Mouse (Mus musculus): ENCODE measurements around the gene Gpr18.

Gene Gpr18

DNA sequence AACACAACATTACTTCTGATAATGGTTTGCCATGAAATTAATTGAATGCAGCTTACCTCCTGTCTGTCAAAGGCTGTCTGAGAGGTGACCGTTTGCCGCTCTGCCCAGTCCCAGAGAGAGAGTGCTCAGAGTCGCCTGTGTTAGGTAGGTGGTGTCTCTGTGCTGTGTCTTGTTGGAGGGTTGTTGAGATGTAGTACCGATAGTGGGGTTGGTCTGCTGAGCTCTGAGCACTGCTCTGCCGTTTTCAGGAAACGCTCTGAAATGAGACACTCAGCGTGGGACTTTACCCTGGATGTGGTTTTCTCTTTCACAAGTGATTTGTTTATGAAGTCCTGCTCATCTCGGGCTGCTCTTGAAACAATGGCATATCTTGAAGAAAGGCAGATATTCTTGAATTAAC is at the start of gene Gpr18:
Gene Gpr18 (minus strand): TSS at position 161 of the 400 bp plus-strand sequence.
- no peak for DNase-seq

DNA sequence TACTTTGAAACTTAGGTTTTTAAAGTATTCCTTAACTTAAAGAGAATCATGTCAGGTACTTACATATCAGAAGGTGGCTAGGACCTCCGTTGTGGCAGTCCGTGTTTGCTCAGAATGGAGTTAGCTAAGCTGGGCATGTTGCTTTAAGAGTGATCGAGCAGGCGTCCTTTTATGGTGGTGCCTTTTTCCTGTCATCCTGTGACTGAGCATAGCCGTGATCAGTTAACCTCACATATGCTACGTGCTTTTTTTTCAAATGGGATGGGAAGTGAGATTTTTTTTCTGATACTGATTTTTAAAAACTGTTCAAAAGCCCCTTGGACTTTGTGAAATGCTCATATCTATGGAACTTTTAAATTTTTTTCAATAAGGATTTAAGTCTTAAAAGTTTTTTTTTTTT is 49.4 kb upstream of the Gpr18 start, which contains the start of gene Gpr183:
Gene Gpr183 (minus strand): TSS at position 206 of the 400 bp plus-strand sequence.
- no peak for DNase-seq

DNA sequence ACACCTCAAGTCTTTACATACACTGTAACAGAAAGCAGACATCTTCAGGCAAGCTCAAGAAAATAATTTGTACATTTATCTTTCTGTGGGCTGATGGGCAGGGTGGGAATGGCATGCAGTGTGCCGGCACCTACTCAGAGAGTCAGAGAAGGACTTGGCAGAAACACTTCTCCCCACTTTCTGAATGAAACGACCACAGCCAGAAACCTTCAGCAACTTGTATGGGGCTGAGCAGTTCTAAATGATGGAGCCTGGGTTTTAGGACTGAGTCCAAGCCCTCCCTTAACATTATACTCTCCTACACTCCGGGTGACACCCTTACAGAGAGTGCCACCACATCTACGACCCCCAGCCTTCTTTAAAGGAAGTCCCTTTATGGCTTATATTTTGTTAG is 48.4 kb upstream of the Gpr18 start:
- no peak for DNase-seq

DNA sequence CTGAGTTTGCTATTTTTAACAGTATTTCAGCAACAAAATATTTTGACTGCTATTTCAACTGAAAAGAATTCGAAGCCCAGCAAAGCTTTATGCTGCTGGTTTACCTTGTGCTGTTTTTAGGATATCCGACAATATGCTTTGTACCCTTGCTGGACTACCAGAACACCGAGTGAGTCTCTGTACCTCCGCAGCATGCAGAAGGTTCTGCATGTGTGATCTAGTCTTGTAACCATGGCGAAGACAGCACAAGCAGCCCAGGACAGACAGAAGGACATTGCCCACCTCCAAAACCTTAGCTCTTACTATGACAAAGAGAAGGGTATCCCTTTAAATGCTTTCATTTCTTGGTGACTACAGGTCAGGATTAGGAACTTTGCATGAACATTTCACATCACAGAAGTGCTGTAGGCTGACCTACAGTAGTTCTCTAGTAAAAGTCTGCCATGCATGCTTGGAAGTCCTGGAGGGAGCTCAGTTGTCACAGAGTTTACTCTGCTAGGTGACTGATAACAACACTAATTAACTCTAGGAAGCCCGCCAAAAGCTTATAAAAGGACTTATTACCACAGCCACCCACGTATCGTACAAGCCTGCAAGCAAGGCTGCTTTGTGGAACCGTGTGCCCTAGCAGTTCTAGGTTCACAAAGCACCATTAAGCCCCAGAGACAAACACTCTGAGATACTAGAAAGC is 47.8 kb upstream of the Gpr18 start:
- DNase-seq: no peak

DNA sequence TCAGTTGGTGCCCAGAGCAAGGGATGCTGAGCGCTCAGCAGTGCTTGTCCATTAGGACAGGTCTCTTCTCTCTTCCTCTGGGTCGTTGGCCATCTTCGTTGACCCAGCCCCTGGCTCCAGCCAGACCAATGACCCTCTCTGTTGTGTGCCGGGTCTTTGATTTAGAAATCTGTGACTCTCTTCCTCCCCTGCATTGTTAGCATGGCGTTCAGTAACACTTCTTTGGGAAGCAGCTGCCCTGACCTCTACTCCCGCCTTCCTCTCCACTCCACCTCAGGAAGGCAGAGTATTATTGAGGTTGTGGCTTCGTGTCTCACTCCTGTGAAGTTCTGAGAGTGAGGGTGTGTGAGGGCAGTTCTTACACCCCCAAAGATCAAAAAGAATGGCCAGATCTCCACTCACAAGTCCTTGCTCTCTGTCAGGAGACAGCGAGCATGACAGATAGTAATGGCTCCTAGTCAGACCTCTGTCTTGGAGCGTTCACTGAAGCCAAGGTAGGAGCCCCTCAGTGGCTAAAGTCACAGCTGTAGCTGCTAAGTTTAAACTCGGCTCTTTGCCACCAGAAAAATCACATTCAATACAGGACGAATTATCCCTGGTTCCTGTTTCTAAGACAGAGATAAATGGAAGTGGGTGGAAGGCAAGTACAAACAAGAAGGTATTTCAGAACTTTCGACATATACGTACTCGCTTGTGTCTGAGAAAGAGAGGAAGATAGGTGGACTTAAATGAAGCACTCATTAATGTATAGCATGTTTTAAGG is 46.7 kb upstream of the Gpr18 start:
- no peak for DNase-seq

DNA sequence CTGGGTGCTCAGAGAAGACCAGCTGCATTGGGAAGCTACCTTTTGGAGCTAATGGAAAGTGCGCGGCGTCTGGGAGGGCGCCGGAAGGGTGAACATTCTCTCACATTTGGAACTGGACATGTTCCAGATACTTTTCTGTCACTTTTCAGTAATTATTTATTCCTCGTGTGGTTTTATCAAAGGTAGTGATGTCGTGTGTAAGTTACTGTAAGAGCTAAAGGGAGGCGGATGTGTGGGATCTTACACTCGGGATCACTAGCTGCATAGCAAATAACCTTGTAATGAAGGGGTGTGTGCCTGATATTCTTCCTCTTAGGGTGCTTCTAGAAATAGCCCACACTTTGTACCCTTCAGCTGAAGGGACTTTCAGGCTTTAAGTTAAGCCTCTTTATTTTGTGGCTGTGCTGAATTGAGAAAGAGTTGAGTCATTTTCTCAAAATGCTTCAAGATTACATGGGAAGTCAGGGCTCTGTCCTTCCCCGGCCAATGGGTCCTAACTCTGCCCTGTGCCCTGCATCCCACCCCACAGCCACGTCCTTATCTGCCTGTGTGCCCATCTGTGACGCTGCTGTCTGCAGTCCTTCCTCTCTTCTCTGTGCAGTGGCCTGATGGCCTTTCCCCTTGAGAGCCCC is 46.0 kb upstream of the Gpr18 start:
- no peak for DNase-seq

DNA sequence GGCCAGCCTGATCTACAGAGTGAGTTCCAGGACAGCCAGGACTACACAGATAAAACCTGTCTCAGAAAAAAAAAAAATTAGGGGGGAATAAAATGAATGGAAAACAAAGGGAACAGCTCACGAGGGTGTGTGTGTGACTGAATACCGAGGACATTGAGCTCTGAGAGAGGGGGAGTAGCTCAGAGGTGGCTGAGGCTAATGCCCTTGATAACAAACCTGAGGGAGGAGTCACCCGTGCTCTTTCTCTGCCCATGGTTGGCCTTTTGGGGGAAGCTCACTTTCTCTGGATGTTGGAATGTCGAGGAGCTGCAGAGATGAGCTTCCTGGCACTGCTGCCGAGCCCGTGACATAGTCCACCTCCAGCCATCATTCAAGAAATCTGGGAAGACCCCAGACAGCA is 45.4 kb upstream of the Gpr18 start:
- DNase-seq: no peak

DNA sequence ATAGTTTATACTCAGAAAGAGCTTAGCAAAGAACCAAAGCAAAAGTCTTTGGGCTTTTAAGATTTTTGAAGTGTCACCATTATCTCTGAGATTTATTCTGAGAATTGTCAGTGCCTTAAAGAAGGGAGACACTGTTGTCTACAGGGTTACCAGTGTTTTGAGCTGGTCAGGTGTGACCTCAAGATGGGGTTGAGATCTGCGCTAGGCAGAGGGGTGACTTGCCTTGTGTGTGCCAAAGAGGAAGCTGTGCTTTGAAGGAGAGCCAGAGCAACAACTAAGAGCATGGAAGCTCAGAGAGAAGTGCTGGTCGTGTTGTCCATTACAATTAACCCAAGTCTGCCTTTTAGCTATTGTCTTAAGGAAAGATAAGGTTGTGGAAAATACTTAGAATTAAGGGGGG is 45.0 kb upstream of the Gpr18 start:
- no peak for DNase-seq

DNA sequence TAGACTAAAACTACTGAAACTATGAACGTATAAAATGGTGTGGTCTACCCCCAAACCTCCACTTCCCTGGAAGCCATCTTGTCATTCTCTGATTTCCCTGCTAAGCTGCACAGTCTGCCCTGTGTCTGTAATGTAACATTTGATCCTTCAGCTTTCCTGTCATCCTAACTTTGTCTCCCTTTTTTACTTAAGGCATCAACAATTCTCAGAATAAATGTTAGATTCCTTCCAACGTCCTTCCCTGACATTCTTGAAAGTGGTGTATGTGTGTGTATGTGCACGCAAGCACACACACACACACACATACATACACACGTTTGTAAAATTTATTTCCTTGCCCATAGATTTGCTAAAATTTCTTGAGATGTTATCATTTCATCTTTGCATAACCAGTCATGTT is 44.5 kb upstream of the Gpr18 start:
- DNase-seq: no peak

DNA sequence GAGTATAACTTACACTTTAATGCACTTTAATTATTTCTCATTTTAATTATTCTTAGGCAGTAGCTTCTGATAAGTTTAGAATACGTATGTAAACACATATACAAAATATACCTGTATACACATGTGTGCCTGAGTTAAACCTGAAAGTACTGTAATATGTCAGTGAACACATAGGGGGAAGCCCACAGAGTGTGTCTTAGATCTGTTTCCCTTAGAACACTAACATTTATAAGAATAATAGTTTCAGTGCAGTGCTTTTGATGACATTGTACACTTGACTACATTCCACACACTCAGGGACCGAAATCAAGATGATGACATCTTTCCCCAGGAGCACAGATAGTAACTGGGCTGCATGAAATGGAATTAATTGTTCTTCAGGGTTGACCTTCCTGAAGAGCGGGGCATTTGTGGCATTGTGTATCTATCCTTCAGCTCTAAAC is 44.0 kb upstream of the Gpr18 start:
- no peak for DNase-seq

DNA sequence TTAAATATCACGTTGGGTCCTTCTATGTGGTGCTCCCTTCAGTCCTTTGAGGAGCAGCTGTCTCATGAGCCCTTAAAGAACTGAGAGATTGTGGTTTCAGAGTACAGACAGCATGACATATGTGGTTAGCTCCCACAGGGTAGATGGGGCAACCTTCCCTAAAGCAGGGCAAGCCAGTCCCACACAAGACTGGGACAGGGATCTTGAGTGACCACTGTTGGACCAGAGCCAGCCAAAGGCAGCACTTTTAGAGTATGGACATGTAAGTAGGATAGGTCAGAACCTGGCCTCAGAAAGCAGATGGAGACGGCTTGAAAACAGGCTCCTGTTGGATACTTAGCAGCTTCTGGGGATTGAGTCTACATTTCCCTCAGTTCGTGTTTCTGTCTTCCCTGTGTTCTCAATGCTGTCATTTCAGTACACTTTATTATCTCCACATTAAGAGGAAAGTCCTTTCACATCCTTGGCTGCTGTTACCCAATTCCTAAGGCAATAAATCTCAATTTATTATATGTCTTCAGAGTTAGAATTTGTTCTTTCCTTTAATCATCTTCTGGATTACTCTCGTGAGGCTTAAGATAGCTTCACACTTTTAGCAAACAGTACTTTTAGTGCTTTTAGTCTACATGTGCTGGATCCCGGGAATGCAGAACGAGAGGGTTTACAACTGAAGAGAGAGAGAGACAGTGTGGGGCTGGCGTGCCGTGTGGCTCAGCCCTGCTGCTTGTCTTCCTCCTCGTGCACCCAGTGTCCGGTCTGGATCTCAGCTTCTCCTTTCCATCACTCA is 43.4 kb upstream of the Gpr18 start:
- DNase-seq: no peak

DNA sequence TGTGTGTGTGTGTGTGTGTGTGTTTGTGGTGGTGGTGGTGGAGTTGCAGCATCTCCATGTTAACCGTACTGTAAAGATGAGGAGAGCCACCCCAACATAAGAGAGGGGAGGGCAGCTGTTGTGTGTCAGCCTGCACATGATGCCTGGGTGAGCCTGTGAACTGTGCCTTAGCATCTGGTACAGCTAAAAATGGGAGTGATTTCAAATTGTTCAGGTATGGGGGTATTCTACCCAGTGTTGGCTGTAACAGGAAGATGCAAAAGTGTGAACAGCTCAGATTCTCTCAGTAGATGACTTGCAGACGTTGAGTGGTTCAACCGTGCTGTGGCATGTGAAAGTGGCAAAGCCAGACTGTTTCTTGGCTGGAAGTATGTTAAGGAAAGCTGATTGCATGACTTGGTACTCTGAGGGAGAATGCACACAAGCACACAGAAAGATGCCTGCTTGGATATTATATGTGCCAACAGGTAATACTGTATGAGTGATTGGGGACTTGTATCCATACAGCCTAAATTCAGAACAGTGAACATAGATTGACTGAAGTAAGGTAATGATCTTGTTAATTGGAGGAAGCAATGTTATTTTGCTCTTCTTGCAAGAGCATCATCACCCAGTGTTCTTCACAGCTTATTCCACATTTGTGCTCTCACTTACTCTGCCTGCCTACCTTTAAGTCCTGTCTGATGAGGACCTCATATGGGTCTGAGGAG is 42.6 kb upstream of the Gpr18 start:
- no peak for DNase-seq

DNA sequence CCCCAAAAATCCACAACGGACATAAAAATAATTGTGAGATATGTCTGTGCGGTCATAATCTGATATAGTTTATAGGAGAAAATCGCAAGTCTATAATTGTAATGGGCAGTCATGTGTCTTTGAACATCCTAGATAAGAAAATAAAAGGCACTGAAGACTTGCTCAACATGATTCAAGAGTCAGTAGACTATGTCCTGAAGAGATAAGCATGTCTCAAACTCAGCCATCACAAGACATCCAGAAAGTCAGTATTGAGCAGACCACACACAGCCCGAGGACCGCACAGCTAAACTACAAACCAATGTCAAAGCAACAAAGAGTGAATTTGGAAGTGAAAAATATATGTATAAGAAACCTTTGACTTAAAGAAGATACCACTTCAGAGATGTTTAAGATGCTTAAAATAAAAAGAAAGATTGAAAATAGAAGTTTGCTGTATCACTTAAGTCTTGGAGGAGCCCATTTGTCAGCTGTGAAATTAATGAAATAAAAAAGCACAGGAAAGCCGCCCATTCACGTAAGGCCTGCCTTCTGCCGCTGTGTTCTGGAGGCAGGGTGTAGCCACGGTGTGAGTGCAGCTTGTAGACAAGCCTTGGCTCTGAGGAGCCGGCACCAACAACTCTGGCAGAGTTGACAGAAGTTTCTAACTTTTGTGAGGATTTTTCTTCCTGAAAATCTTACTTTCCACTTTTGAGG is 41.7 kb upstream of the Gpr18 start:
- DNase-seq: no peak

DNA sequence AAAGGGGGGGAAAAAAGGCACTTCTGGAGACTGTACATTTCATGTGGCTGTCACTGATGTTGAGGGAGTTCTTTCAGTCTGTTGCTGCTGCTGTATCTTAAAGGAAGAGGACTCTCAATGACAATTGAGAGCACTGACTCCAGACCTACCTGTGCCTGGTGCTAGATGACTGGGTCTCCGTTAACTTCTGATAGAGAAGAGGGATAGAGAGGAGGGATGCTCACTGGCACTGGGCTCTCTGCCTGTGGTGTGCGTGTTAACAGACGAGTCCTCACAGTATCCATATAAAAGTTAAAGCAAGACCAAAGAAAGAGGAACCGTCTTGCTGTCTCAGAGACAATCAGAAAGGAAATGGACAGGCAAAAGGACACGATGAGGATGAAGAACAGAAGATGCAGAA is 40.7 kb upstream of the Gpr18 start:
- DNase-seq: no peak

DNA sequence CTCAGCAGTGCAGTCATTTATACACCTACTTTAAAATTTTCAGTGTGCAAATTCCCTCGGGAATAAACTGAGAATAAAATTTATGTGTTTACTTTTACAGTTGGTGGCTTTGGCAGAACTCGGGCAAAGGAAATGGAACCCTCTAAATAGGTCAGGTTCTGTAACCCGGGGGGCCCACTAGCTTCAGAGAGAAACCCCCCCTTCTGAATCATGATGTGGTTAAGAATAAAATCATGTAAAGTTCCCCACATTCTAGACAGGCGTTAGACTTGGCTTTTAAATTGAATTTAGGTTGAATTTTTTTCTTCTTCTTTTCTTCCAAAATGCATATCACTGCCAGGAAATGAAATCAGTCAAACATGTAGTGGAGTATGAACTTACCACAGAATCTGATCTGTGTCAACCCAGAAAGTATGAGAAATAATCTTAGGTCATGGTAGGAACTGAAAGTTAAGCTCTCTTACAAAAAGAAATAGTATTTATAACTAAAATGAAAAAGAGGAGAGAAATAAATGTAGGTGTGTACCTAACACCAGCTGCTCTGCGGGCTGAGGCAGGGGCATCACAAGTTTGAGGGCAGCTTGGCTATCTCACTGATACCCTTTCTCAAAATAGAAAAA is 39.7 kb upstream of the Gpr18 start:
- no peak for DNase-seq

DNA sequence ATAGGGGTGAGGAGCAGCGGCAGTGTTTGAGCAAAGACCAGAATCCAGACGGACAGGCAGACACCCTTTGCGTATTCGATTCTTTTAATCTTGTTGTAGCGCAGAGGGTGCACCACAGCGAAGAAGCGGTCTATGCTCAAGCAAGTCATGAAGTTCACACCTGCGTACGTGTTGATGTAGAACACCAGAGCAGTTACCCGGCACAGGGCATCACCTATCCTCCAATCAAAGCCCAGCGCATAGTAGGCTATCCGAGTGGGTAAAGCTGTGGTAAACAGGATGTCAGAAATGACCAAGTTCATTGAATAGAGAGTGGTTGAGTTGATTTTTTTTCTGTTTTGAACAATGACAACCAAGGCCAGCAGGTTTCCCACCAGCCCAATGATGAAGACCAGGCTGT is 39.0 kb upstream of the Gpr18 start:
- no peak for DNase-seq

DNA sequence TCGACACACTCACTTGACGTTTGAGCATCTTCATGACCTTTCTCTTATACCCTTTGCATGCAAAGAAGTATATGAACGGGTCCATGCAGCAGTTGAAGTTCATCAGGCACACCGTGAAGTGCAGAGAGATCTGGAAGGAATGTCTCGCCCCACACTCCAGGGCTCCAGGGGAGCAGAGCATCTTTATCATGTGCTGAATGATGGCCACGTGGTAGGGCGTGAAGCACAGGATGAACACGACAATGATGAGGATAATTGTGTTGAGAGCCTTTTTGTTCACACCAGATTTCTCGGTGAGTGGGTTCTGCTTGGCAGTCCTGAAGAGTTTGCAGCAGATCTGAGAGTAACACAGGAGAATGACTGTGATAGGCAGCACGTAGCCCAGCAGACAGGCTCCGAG is 38.5 kb upstream of the Gpr18 start:
- no peak for DNase-seq

DNA sequence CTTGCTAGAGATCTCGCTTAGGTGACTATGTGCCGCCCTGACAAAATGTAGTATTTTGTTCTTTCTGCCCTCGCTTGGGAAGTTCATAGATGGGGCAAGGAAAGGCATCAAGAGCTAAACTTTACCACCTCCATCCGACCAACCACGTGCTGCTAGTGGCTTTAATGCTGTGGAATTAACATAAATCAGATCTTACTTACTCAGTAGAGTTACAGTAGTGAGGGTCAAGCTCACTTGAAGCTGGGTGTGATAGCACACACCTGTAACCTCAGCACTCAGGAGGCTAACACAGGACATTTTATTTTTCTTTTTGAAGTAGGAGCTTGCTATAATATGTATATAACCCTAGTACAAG is 36.4 kb upstream of the Gpr18 start:
- no peak for DNase-seq

DNA sequence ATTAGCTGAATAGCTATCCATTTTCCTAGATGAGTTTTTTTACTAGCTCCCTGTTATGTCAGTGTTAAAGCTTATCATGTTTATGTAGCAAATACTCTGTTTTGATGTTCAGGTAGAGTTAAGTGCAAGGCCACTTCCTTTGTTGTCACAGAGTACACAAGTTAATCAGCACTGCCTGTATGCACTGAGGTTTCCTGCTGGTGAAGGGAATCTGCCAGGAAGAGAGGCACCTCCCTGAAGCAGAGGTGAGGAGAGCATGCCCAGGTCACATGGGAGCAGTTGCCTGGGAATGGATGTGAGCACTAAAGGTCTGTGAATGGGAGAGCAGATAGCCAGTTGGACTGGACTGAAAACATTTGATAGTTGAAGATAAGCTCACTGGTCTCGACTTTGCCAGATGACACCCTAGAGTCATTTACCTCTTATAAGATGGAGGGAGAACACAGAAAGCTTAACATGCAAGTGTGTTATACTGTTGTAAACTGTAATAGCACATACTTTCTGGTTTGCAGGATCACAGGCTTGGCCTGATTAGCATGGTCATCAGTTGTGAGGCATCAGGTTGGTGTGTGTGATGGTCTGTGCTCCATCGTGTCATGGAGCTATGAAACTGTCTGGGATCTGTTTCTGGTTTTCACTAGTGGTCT is 35.9 kb upstream of the Gpr18 start:
- no peak for DNase-seq

DNA sequence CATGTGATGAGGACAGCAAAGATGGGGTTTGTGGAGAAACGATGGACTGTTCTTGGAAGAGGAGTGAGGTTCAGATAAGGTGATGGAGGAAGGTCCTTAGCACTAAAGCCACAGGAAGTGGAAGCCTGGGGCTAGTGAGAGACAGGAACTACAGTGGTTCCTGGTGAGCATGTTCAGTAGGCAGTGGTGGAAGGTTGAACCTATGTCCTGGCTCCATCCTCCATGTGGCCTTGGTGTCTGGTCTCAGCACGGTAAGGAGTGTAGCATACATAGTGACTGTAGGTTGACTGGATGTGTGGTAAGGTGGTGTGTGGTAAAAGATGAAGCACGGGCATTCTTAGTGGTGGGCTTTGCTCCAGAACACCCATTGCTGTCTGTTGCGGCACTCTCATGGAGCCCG is 34.3 kb upstream of the Gpr18 start:
- DNase-seq: no peak

DNA sequence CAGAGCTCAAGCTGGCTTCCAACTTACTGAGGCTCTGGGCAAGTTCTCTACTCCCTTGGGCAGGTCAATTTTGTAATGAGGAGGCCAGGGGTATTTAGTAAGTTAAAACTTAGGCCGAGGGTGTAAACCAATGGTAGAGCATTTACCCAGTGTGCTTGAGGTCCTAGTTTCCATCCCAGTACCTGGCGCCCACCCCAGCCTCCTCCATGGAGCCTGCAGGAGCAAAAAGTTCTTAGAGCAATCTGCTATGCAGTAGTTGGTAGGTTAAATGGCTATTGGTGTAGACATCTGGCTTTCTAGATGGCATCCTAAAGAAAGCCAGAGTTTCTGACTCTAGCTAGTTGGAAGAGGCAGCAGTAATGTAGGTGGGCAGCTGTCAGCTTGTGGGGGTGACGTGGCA is 33.9 kb upstream of the Gpr18 start:
- no peak for DNase-seq
